Mouse (Mus musculus) megakaryocyte, adult 5-6 weeks (primary cell): ENCODE results near the gene Rcn3. TPM values are rescaled to one million over a fixed set of nuclear protein-coding genes. Genes with fewer than 3 reads are reported as not detected.
"Not testable (repeated sequence)": the region's sequence is repeated elsewhere in the genome, so short reads cannot be mapped to it uniquely, and the experiment has no call there.

Source experiments
- ATAC-seq: 2 replicates; pipeline ENCODE4 v1.8.0; 2016; ENCODE audit warnings: mild to moderate bottlenecking, inconsistent platforms; ENCODE audit not compliant: poor library complexity, severe bottlenecking
- total RNA-seq, 2 experiments: library from RNA; stranded (forward) in 1 of 2; stranded (reverse) in 1 of 2; fragments of 153-499, 151-499 nt in 1 of 2; fragments of 221-1000, 200-1000 nt in 1 of 2; gene quantifications; 2 replicates each; pipeline versions ENCODE4 v1.2.3 to v1.2.4; 2015 to 2017

Rcn3 gene
- total RNA-seq (2015) (4.5 and 5.8 TPM in 2 replicates), total RNA-seq (2017) (7.8 and 18.1 TPM in 2 replicates)

GRCm38 (mm10) chr7:45092048-45092447, at the start of gene Rcn3:
Rcn3 (minus strand) TSS chr7:45092221.
- ATAC-seq, result peak; percentile 50

GRCm38 (mm10) chr7:45141319-45141718, 49.3 kb upstream of the Rcn3 start:
- ATAC-seq, result no peak

- no peak for ATAC-seq
These were observed 48.1 kb upstream of the Rcn3 start for GRCm38 (mm10) chr7:45139904-45140723.

- no peak for ATAC-seq
These were observed 46.4 kb upstream of the Rcn3 start for GRCm38 (mm10) chr7:45138403-45138802.

GRCm38 (mm10) chr7:45137171-45138006, 45.4 kb upstream of the Rcn3 start:
- peak; percentile 39 for ATAC-seq

GRCm38 (mm10) chr7:45135993-45136567, 44.1 kb upstream of the Rcn3 start, which contains the start of the genes Gm45713 and Flt3l:
Gm45713 (minus strand) TSS chr7:45136231.
Flt3l (minus strand) TSS chr7:45136432.
- ATAC-seq, result peak; percentile 93

GRCm38 (mm10) chr7:45135370-45135769, 43.3 kb upstream of the Rcn3 start:
- ATAC-seq, result no peak

- ATAC-seq, result peak; percentile 21; the same call in 1 of the 2 replicates
These were observed 42.6 kb upstream of the Rcn3 start for GRCm38 (mm10) chr7:45134544-45135026.

- no peak for ATAC-seq
These were observed 41.6 kb upstream of the Rcn3 start for GRCm38 (mm10) chr7:45133446-45134159.

GRCm38 (mm10) chr7:45131850-45132249, 39.8 kb upstream of the Rcn3 start:
- no peak for ATAC-seq

- no peak for ATAC-seq
These were observed 37.9 kb upstream of the Rcn3 start for GRCm38 (mm10) chr7:45129776-45130512.

GRCm38 (mm10) chr7:45129318-45129717, 37.3 kb upstream of the Rcn3 start:
- 0 out of 2 replicates have a peak, but pooled peaks have one; percentile 0 for ATAC-seq

- ATAC-seq, result peak; percentile 77
These were observed 36.7 kb upstream of the Rcn3 start, which contains the start of gene Rpl13a for GRCm38 (mm10) chr7:45128624-45129246. Rpl13a (minus strand) TSS chr7:45128761.

GRCm38 (mm10) chr7:45127700-45128224, 35.7 kb upstream of the Rcn3 start:
- ATAC-seq, result no peak

GRCm38 (mm10) chr7:45126844-45127699, 35.1 kb upstream of the Rcn3 start:
- no peak for ATAC-seq

- ATAC-seq, result no peak
These were observed 34.3 kb upstream of the Rcn3 start for GRCm38 (mm10) chr7:45126147-45126843.

- ATAC-seq, result not testable (repeated sequence)
These were observed 33.6 kb upstream of the Rcn3 start for GRCm38 (mm10) chr7:45125649-45126048.
